Mouse (Mus musculus): Measurements from ENCODE around the gene C3ar1. TPM values are rescaled to one million over a fixed set of nuclear protein-coding genes. Genes with fewer than 3 reads are reported as not detected.

The C3ar1 gene
- 0.12 TPM in 1 of 4 replicates, not detected in the others for total RNA-seq (2023; ENCODE audit: inconsistent age)

GRCm38 (mm10) chr6:122855955-122856354 is at the start of gene C3ar1:
TSS of gene C3ar1 (minus strand) at chr6:122856161.

GRCm38 (mm10) chr6:122873871-122874719 is 18.1 kb upstream of the C3ar1 start, which contains the start of gene Necap1:
TSS of gene Necap1 (plus strand) at chr6:122874474.

GRCm38 (mm10) chr6:122819306-122820070 is 36.5 kb downstream of the C3ar1 start, which contains the start of gene Foxj2:
TSS of gene Foxj2 (plus strand) at chr6:122819914.

GRCm38 (mm10) chr6:122801301-122801800 is 54.6 kb downstream of the C3ar1 start, which contains the start of gene Slc2a3:
TSS of gene Slc2a3 (minus strand) at chr6:122801640.

Other genes starting within 250 kb of the C3ar1 start
- gene Gdf3, start 246.1 kb downstream of the C3ar1 start, total RNA-seq (2023; ENCODE audit: inconsistent age) = not detected in 4 replicates
- 0.81 TPM in 1 of 4 replicates, not detected in the others for gene Dppa3, start 229.8 kb downstream of the C3ar1 start, total RNA-seq (2023; ENCODE audit: inconsistent age)
- gene Nanog, start 148.7 kb downstream of the C3ar1 start, total RNA-seq (2023; ENCODE audit: inconsistent age) = not detected in 4 replicates
- gene Slc2a3, start 54.5 kb downstream of the C3ar1 start, total RNA-seq (2023; ENCODE audit: inconsistent age) = 40.7 to 45.9 TPM (median 42.3 TPM) in 4 replicates
- gene Foxj2, start 36.2 kb downstream of the C3ar1 start, total RNA-seq (2023; ENCODE audit: inconsistent age) = 46.0 to 56.6 TPM (median 53.8 TPM) in 4 replicates
- gene Necap1, start 18.3 kb upstream of the C3ar1 start, total RNA-seq (2023; ENCODE audit: inconsistent age) = 89.8 to 104 TPM (median 99.7 TPM) in 4 replicates
- 0.42 to 1.4 TPM (median 0.89 TPM) in 4 replicates for gene Clec4a1, start 65.7 kb upstream of the C3ar1 start, total RNA-seq (2023; ENCODE audit: inconsistent age)
- gene Clec4a3, start 96.4 kb upstream of the C3ar1 start, total RNA-seq (2023; ENCODE audit: inconsistent age) = 3.7 to 7.1 TPM (median 4.7 TPM) in 4 replicates
- 0.71 TPM in 1 of 4 replicates, not detected in the others for gene Clec4a4, start 134.2 kb upstream of the C3ar1 start, total RNA-seq (2023; ENCODE audit: inconsistent age)
- gene Clec4b1, start 193.8 kb upstream of the C3ar1 start, total RNA-seq (2023; ENCODE audit: inconsistent age) = not detected in 4 replicates

All from B cell, adult (primary cell).